ENCODE assay signal across 8 mouse cellular contexts in genomic region chr12:102282763-102283482, GRCm38 (mm10). TPM values are rescaled to one million over a fixed set of nuclear protein-coding genes. Genes with fewer than 3 reads are reported as not detected.
DNase-seq lines count a peak whose midpoint lies in the region; ATAC-seq and TF ChIP-seq lines count a peak whose summit lies in the region.

Gene Rin3, plus strand, starts transcription at chr12:102283048.

- H3K27ac ChIP-seq in forebrain, embryonic 10.5 days = peak within 1 kb of the TSS; percentile 85
- H3K27ac ChIP-seq in small intestine, adult 2 months (ENCODE audit: insufficient read depth, low read depth, low read length) = peak within 1 kb of the TSS; percentile 48

- under 1% methylated on average over 75 of the region's 75 CpGs for WGBS in forebrain, embryonic 10.5 days
- WGBS in small intestine, adult 2 months = under 1% methylated on average over 75 of the region's 75 CpGs

- peak within 1 kb of the TSS; percentile 71 for H3K4me3 ChIP-seq in forebrain, embryonic 10.5 days
- H3K4me3 ChIP-seq in small intestine, adult 2 months (ENCODE audit: low read depth, low read length) = peak within 1 kb of the TSS; percentile 88

- intact Hi-C loops in heart, postnatal 14 days (cut with DNase I) = no loop called here

- peak; percentile 67 for DNase-seq in CD4-positive helper T cell, adult 2 months (ENCODE audit: low read depth, low spot score)
- DNase-seq in forebrain, embryonic 10.5 days (ENCODE audit: extremely low spot score, low spot score) = peak; percentile 32
- DNase-seq in heart, postnatal 14 days = peak; percentile 73 to 79
- DNase-seq in kidney, postnatal 25 days = peak; percentile 69 to 88
- no peak for DNase-seq in c-Kit-positive CD71-positive TER-119-positive erythroid progenitor cells, embryonic 14.5 days (ENCODE audit: low spot score)

- peaks cover 30% of the 10 kb centered on the region for H3K4me1 ChIP-seq in forebrain, embryonic 10.5 days
- H3K4me1 ChIP-seq in small intestine, adult 2 months (ENCODE audit: control insufficient read depth, insufficient read depth, insufficient read length, low read length) = peaks cover 12% of the 10 kb centered on the region

- H3K9me3 ChIP-seq in forebrain, embryonic 10.5 days = no peaks in the 10 kb centered on the region

- H3K27me3 ChIP-seq in forebrain, embryonic 10.5 days (ENCODE audit: poor library complexity, severe bottlenecking) = peaks cover 59% of the 10 kb centered on the region
- H3K27me3 ChIP-seq in small intestine, adult 2 months (ENCODE audit: control insufficient read depth, insufficient read depth, low read length) = no peaks in the 10 kb centered on the region

- no peak for TF ChIP-seq CTCF in small intestine, adult 2 months (IDR thresholded peaks at IDR 0.05; ENCODE audit: extremely low read depth, insufficient read length, insufficient replicate concordance, low read depth, low read length)

- ATAC-seq in activated CD4-positive, CD25-positive, alpha-beta regulatory T cell, adult 4 months = peak; percentile 68
- ATAC-seq in megakaryocyte, adult 5-6 weeks (ENCODE audit: poor library complexity, severe bottlenecking) = peak; percentile 73

- peak; percentile 44 for TF ChIP-seq POLR2A in small intestine, adult 2 months (IDR thresholded peaks at IDR 0.05; ENCODE audit: low read depth, low read length)

- H3K36me3 ChIP-seq in forebrain, embryonic 10.5 days (replicated peaks) = no peaks in the 10 kb centered on the region
- no peaks in the 10 kb centered on the region for H3K36me3 ChIP-seq in small intestine, adult 2 months (ENCODE audit: control insufficient read depth, insufficient read depth, low read length)

RNA-seq across cellular contexts. Expression of gene Rin3, which starts in this region (rescaled TPM):
- 10 to 100 TPM; 41.7 to 60.6 TPM for polyA plus RNA-seq in activated CD4-positive, CD25-positive, alpha-beta regulatory T cell, adult 4 months (2017; shearing (Covaris generic))
- polyA plus RNA-seq in forebrain, embryonic 10.5 days (2016; fragmentation: Nextera tagmentation; extraction: Ambion mirVana) = 2.8 and 3.3 TPM in 2 replicates
- 10 to 100 TPM; 23.1 to 26.1 TPM for total RNA-seq in heart, postnatal 14 days (2021)
- total RNA-seq in megakaryocyte, adult 5-6 weeks (2015) = 188 and 204 TPM in 2 replicates
- total RNA-seq in megakaryocyte, adult 5-6 weeks (2017) = 121 and 157 TPM in 2 replicates
- polyA plus RNA-seq in small intestine, adult 2 months (2012; rRNA removed) = 5.9 and 10.7 TPM in 2 replicates

Comparison
In these comparisons a context has a peak if more than half of its experiments do, and no peak if none do; other contexts are left out.
1. RNA of gene Rin3 (total RNA-seq): 121 to 204 TPM in megakaryocyte, adult 5-6 weeks; 23.1 to 26.1 TPM in heart, postnatal 14 days; every median in the first group is over 4 times any median in the second.